Mouse (Mus musculus): ENCODE results near the gene Samd4b. TPM values are rescaled to one million over a fixed set of nuclear protein-coding genes. Genes with fewer than 3 reads are reported as not detected.

The Samd4b gene
- total and polyA plus RNA-seq, 3 experiments: 4.4 to 88.8 (median 75.9) TPM

DNA sequence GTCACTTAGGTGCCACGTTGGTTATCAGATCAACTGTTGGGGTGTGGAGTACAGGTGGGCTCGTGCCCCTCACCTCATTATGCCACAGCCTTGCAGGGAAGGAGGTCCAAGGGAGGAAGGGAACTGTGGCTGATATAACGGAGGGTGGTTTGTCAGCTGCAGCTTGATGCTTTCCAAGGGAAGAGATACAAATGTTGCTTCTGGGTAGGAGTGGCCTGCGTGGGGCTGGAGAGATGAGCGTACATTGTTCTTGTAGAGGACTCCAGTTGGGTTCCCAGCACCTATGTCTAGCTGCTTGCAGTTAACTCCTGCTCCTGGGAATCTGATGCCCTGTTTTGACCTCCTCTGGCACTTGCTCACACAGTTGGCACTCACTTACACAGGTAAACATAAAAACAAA lies 5.2 kb upstream of the Samd4b start:
- no peaks in the 10 kb centered on the region for H3K36me3 ChIP-seq (replicated peaks)
- H3K4me3 ChIP-seq (ENCODE audit: low read depth, low read length): no peak overlapping the region
- no peaks in the 10 kb centered on the region for H3K9me3 ChIP-seq (replicated peaks)
- ATAC-seq (ENCODE audit: extremely low read depth, insufficient number of reproducible peaks, low FRiP score, poor library complexity, severe bottlenecking) (no peak), DNase-seq (ENCODE audit: low spot score) (no peak)
- TF ChIP-seq TAL1 (conservative IDR thresholded peaks at IDR 0.05; ENCODE audit: low read depth, low read length) (no peak), CTCF (IDR thresholded peaks at IDR 0.05; ENCODE audit: low read depth, low read length) (no peak), POLR2AphosphoS5 (IDR thresholded peaks at IDR 0.05; ENCODE audit: insufficient replicate concordance, low read depth, low read length) (no peak), GATA1 (IDR thresholded peaks at IDR 0.05; ENCODE audit: borderline replicate concordance, low read length) (no peak), GATA2 (IDR thresholded peaks at IDR 0.05; ENCODE audit: borderline replicate concordance, low read depth, low read length) (no peak)
- peaks cover 9% of the 10 kb centered on the region for H3K27me3 ChIP-seq (ENCODE audit: insufficient read depth, low read length)
- H3K4me1 ChIP-seq (ENCODE audit: insufficient read depth, low read depth, low read length): peaks cover 7% of the 10 kb centered on the region

DNA sequence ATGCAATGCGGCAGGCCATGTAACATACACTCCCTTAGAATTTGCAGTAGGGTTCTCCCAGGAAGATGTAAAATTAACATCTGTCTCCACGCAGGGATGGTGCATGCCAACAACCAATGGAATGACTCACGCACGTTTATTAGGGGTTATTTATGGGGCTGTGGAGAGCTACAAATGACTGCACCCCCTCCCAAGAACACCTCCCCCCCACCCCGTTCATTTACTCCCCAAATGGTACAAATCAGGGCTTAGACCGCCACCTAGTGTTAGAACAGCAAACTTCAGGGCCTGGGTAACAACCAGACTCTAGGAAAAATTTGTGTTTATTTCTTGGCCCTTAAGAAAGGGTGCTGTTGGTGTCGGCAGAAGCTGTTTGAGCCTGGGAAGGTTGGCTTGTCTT lies 3.7 kb upstream of the Samd4b start:
- TF ChIP-seq TAL1 (conservative IDR thresholded peaks at IDR 0.05; ENCODE audit: low read depth, low read length) (no peak), POLR2AphosphoS5 (IDR thresholded peaks at IDR 0.05; ENCODE audit: insufficient replicate concordance, low read depth, low read length) (no peak), CTCF (IDR thresholded peaks at IDR 0.05; ENCODE audit: low read depth, low read length) (peak; percentile 59)
- ATAC-seq (ENCODE audit: extremely low read depth, insufficient number of reproducible peaks, low FRiP score, poor library complexity, severe bottlenecking) (no peak), DNase-seq (ENCODE audit: low spot score) (no peak)
- Histone ChIP-seq H3K36me3 (replicated peaks) (no peaks in the 10 kb centered on the region), H3K9me3 (replicated peaks) (no peaks in the 10 kb centered on the region), H3K27me3 (ENCODE audit: insufficient read depth, low read length) (peaks cover 3% of the 10 kb centered on the region; the same call in 1 of the 2 replicates), H3K4me1 (ENCODE audit: insufficient read depth, low read depth, low read length) (peaks cover 15% of the 10 kb centered on the region), H3K4me3 (ENCODE audit: low read depth, low read length) (no peak overlapping the region)

DNA sequence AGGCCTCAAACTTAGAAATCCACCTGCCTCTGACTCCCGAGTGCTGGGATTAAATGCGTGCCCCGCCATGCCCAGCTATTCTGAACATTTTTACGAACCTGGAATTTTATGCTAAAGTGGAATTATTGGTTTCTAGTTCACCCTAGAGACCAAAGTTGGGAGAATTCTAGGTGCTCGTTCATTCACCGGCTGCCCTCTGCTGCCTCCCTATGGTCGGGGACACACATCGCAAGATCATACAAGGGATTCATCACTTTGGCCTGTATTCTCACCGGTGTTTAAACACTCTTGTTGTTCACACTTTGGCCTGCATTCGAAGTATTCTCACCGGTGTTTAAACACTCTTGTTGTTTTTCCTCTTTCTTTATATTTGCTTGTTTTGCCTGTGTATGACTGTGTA lies 3.1 kb upstream of the Samd4b start:
- Histone ChIP-seq H3K27me3 (ENCODE audit: insufficient read depth, low read length) (peaks cover 3% of the 10 kb centered on the region; the same call in 1 of the 2 replicates), H3K36me3 (replicated peaks) (peaks cover 6% of the 10 kb centered on the region), H3K9me3 (replicated peaks) (no peaks in the 10 kb centered on the region), H3K4me1 (ENCODE audit: insufficient read depth, low read depth, low read length) (peaks cover 21% of the 10 kb centered on the region), H3K4me3 (ENCODE audit: low read depth, low read length) (no peak overlapping the region)
- TF ChIP-seq POLR2AphosphoS5 (IDR thresholded peaks at IDR 0.05; ENCODE audit: insufficient replicate concordance, low read depth, low read length) (no peak), CTCF (IDR thresholded peaks at IDR 0.05; ENCODE audit: low read depth, low read length) (peak; percentile 60), TAL1 (conservative IDR thresholded peaks at IDR 0.05; ENCODE audit: low read depth, low read length) (no peak)
- ATAC-seq (ENCODE audit: extremely low read depth, insufficient number of reproducible peaks, low FRiP score, poor library complexity, severe bottlenecking): no peak
- DNase-seq (ENCODE audit: low spot score): no peak

DNA sequence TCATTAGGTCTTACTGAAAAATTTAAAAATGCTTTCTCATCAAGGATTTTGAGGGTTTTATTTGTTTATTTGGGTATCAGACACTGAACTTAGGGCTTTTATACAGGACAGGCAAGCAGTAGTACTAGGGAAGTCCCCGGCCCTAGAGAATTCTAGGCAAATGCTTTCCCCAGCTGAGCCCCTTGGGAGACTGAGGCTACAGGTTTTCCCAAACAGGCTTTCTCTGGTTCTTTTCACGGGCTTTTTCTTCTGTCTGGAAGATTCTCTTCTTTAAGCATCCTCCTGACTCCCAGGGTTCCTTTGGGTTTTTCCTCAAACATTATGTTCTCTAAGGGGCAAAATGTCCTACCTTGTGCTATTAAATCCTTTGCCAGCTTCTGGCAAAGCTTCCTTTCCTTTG lies 1.0 kb upstream of the Samd4b start:
- no peak overlapping the region for H3K4me3 ChIP-seq (ENCODE audit: low read depth, low read length)
- H3K9me3 ChIP-seq (replicated peaks): no peaks in the 10 kb centered on the region
- peaks cover 27% of the 10 kb centered on the region for H3K36me3 ChIP-seq (replicated peaks)
- TF ChIP-seq GATA2 (IDR thresholded peaks at IDR 0.05; ENCODE audit: borderline replicate concordance, low read depth, low read length) (no peak), CTCF (IDR thresholded peaks at IDR 0.05; ENCODE audit: low read depth, low read length) (no peak), POLR2AphosphoS5 (IDR thresholded peaks at IDR 0.05; ENCODE audit: insufficient replicate concordance, low read depth, low read length) (no peak), TAL1 (conservative IDR thresholded peaks at IDR 0.05; ENCODE audit: low read depth, low read length) (no peak), GATA1 (IDR thresholded peaks at IDR 0.05; ENCODE audit: borderline replicate concordance, low read length) (no peak)
- H3K27me3 ChIP-seq (ENCODE audit: insufficient read depth, low read length): no peaks in the 10 kb centered on the region
- H3K4me1 ChIP-seq (ENCODE audit: insufficient read depth, low read depth, low read length): peaks cover 42% of the 10 kb centered on the region
- ATAC-seq (ENCODE audit: extremely low read depth, insufficient number of reproducible peaks, low FRiP score, poor library complexity, severe bottlenecking): no peak
- DNase-seq (ENCODE audit: low spot score): no peak

DNA sequence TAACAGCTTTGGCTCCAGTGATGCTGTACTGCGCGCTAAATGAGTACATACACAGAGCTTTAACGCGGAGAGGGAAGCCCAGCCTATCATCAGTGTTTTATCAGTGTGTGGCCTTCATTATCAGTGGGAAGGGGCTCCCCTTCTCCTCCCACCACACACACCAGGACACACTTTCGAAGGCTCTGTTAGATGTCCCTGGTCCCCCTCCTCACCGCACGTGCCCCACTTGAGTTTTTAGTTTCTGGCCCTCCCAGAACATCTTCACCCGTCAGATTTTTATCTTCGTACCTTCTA lies 720 bp downstream of the Samd4b start:
- no peak for ATAC-seq (ENCODE audit: extremely low read depth, insufficient number of reproducible peaks, low FRiP score, poor library complexity, severe bottlenecking)
- DNase-seq (ENCODE audit: low spot score): no peak
- Histone ChIP-seq H3K36me3 (replicated peaks) (peaks cover 44% of the 10 kb centered on the region), H3K4me1 (ENCODE audit: insufficient read depth, low read depth, low read length) (peaks cover 58% of the 10 kb centered on the region), H3K9me3 (replicated peaks) (no peaks in the 10 kb centered on the region), H3K4me3 (ENCODE audit: low read depth, low read length) (peak overlapping the region; percentile 76), H3K27me3 (ENCODE audit: insufficient read depth, low read length) (no peaks in the 10 kb centered on the region)
- TF ChIP-seq GATA2 (IDR thresholded peaks at IDR 0.05; ENCODE audit: borderline replicate concordance, low read depth, low read length): no peak
- no peak for TF ChIP-seq GATA1 (IDR thresholded peaks at IDR 0.05; ENCODE audit: borderline replicate concordance, low read length)
- TF ChIP-seq TAL1 (conservative IDR thresholded peaks at IDR 0.05; ENCODE audit: low read depth, low read length): no peak
- TF ChIP-seq POLR2AphosphoS5 (IDR thresholded peaks at IDR 0.05; ENCODE audit: insufficient replicate concordance, low read depth, low read length): no peak
- TF ChIP-seq CTCF (IDR thresholded peaks at IDR 0.05; ENCODE audit: low read depth, low read length): no peak

DNA sequence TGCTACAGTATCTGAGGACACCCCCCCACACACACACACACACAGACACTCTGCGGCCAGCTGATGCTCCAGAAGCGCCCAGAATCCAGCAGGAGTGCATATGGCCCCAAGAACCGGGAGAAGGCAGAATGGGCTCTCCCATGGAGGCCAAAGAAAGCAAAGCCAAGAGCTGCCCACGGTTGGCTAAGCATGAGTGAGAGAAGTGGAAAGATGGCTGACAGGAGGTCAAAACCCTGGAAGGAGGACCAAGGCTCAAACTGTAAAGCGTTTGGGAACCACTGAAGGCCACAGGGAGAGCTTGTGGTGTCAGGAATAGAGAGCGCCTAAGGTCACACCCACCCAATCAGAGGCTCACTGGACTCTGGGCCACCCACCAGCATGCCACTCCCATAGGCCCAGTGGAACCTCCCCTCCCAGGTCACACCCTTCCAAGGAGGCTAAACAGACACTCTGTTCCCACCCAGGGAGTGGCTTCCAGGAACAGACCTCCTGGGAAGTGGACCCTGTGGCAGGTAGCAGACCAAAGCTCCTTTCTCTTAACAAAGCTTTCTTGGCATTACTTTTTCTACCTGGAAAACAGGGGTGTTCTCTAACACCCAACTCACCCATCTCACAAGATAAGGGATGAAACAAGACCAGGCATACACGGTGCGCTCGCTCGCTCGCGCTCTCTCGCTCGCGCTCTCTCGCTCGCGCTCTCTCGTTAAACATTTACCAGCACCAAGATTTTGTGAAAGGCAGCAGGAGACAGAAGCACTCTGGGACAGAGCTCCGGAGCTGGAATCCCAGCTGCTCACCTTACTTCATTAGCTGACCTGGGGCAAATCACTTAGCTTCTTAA lies 1.3 kb downstream of the Samd4b start:
- peak; percentile 73 for DNase-seq (ENCODE audit: low spot score)
- ATAC-seq (ENCODE audit: extremely low read depth, insufficient number of reproducible peaks, low FRiP score, poor library complexity, severe bottlenecking): peak; percentile 71
- Histone ChIP-seq H3K4me1 (ENCODE audit: insufficient read depth, low read depth, low read length) (peaks cover 64% of the 10 kb centered on the region), H3K4me3 (ENCODE audit: low read depth, low read length) (peak overlapping the region; percentile 76), H3K9me3 (replicated peaks) (no peaks in the 10 kb centered on the region), H3K27me3 (ENCODE audit: insufficient read depth, low read length) (no peaks in the 10 kb centered on the region), H3K36me3 (replicated peaks) (peaks cover 50% of the 10 kb centered on the region)
- TF ChIP-seq CTCF (IDR thresholded peaks at IDR 0.05; ENCODE audit: low read depth, low read length): no peak
- TF ChIP-seq POLR2AphosphoS5 (IDR thresholded peaks at IDR 0.05; ENCODE audit: insufficient replicate concordance, low read depth, low read length): no peak
- no peak for TF ChIP-seq GATA1 (IDR thresholded peaks at IDR 0.05; ENCODE audit: borderline replicate concordance, low read length)
- no peak for TF ChIP-seq TAL1 (conservative IDR thresholded peaks at IDR 0.05; ENCODE audit: low read depth, low read length)
- no peak for TF ChIP-seq GATA2 (IDR thresholded peaks at IDR 0.05; ENCODE audit: borderline replicate concordance, low read depth, low read length)
